Mouse (Mus musculus): ENCODE data around the gene Olfr820.
"Not testable (repeated sequence)": the region's sequence is repeated elsewhere in the genome, so short reads cannot be mapped to it uniquely, and the experiment has no call there.

The Olfr820 gene

GRCm38 (mm10) chr10:130012321-130012720 lies at the start of gene Olfr820:
Gene Olfr820, plus strand, starts transcription at chr10:130012621.
- peaks cover 4% of the 10 kb centered on the region; the same call in 1 of the 2 replicates for H3K9me3 ChIP-seq (ENCODE audit: low read length)
- H3K27me3 ChIP-seq (ENCODE audit: insufficient read depth, low read length), result no peaks in the 10 kb centered on the region

GRCm38 (mm10) chr10:129966232-129966631 lies 46.2 kb upstream of the Olfr820 start:
- not testable (repeated sequence) for H3K27me3 ChIP-seq (ENCODE audit: insufficient read depth, low read length); H3K9me3 ChIP-seq (ENCODE audit: low read length); H3K4me3 ChIP-seq (replicated peaks; ENCODE audit: low read length); H3K36me3 ChIP-seq (ENCODE audit: insufficient read depth, low read length); H3K4me1 ChIP-seq (replicated peaks; ENCODE audit: low read depth, low read length)

More at GRCm38 (mm10) chr10:130012321-130012720, at the start of gene Olfr820:
- Histone ChIP-seq H3K4me3 (replicated peaks; ENCODE audit: low read length) (no peak within 1 kb of the TSS), H3K36me3 (ENCODE audit: insufficient read depth, low read length) (peaks cover 5% of the 10 kb centered on the region), H3K4me1 (replicated peaks; ENCODE audit: low read depth, low read length) (no peaks in the 10 kb centered on the region)
- TF ChIP-seq POU5F1 (IDR thresholded peaks at IDR 0.05; ENCODE audit: borderline replicate concordance, low read length), result no peak
- no peak for TF ChIP-seq NANOG (IDR thresholded peaks at IDR 0.05; ENCODE audit: borderline replicate concordance, low read length)
- TF ChIP-seq CTCF (conservative IDR thresholded peaks at IDR 0.05; ENCODE audit: low read length), result no peak

GRCm38 (mm10) chr10:129967166-129967565 lies 45.3 kb upstream of the Olfr820 start, which contains the start of gene Olfr819:
Gene Olfr819, minus strand, starts transcription at chr10:129967266.
- not testable (repeated sequence) for H3K27me3 ChIP-seq (ENCODE audit: insufficient read depth, low read length); H3K9me3 ChIP-seq (ENCODE audit: low read length); H3K4me1 ChIP-seq (replicated peaks; ENCODE audit: low read depth, low read length); H3K36me3 ChIP-seq (ENCODE audit: insufficient read depth, low read length); H3K4me3 ChIP-seq (replicated peaks; ENCODE audit: low read length)

GRCm38 (mm10) chr10:129972994-129973393 lies 39.4 kb upstream of the Olfr820 start:
- H3K36me3 ChIP-seq (ENCODE audit: insufficient read depth, low read length); H3K9me3 ChIP-seq (ENCODE audit: low read length); H3K4me3 ChIP-seq (replicated peaks; ENCODE audit: low read length); H3K4me1 ChIP-seq (replicated peaks; ENCODE audit: low read depth, low read length); H3K27me3 ChIP-seq (ENCODE audit: insufficient read depth, low read length): not testable (repeated sequence)

GRCm38 (mm10) chr10:129976040-129976439 lies 36.4 kb upstream of the Olfr820 start, which contains the start of gene Olfr247:
Gene Olfr247, minus strand, starts transcription at chr10:129976140.
- not testable (repeated sequence) for H3K9me3 ChIP-seq (ENCODE audit: low read length); H3K4me3 ChIP-seq (replicated peaks; ENCODE audit: low read length); H3K4me1 ChIP-seq (replicated peaks; ENCODE audit: low read depth, low read length); H3K27me3 ChIP-seq (ENCODE audit: insufficient read depth, low read length); H3K36me3 ChIP-seq (ENCODE audit: insufficient read depth, low read length)

- H3K4me1 ChIP-seq (replicated peaks; ENCODE audit: low read depth, low read length); H3K27me3 ChIP-seq (ENCODE audit: insufficient read depth, low read length); H3K36me3 ChIP-seq (ENCODE audit: insufficient read depth, low read length); H3K9me3 ChIP-seq (ENCODE audit: low read length); H3K4me3 ChIP-seq (replicated peaks; ENCODE audit: low read length): not testable (repeated sequence)
Measured at GRCm38 (mm10) chr10:129981867-129982266, 30.6 kb upstream of the Olfr820 start.

- not testable (repeated sequence) for H3K9me3 ChIP-seq (ENCODE audit: low read length); H3K27me3 ChIP-seq (ENCODE audit: insufficient read depth, low read length); H3K4me3 ChIP-seq (replicated peaks; ENCODE audit: low read length); H3K4me1 ChIP-seq (replicated peaks; ENCODE audit: low read depth, low read length); H3K36me3 ChIP-seq (ENCODE audit: insufficient read depth, low read length)
Measured at GRCm38 (mm10) chr10:129984962-129985361, 27.5 kb upstream of the Olfr820 start, which contains the start of gene Gm10310. Gene Gm10310, minus strand, starts transcription at chr10:129985062.

- Histone ChIP-seq H3K36me3 (ENCODE audit: insufficient read depth, low read length) (peaks cover 29% of the 10 kb centered on the region), H3K9me3 (ENCODE audit: low read length) (peaks cover 55% of the 10 kb centered on the region)
- not testable (repeated sequence) for H3K4me1 ChIP-seq (replicated peaks; ENCODE audit: low read depth, low read length); H3K27me3 ChIP-seq (ENCODE audit: insufficient read depth, low read length); H3K4me3 ChIP-seq (replicated peaks; ENCODE audit: low read length)
- TF ChIP-seq NANOG (IDR thresholded peaks at IDR 0.05; ENCODE audit: borderline replicate concordance, low read length) (peak; percentile 93), POU5F1 (IDR thresholded peaks at IDR 0.05; ENCODE audit: borderline replicate concordance, low read length) (peak; percentile 74)
Measured at GRCm38 (mm10) chr10:130004104-130004503, 8.3 kb upstream of the Olfr820 start.

GRCm38 (mm10) chr10:130005366-130005765 lies 7.1 kb upstream of the Olfr820 start:
- H3K4me1 ChIP-seq (replicated peaks; ENCODE audit: low read depth, low read length); H3K27me3 ChIP-seq (ENCODE audit: insufficient read depth, low read length); H3K4me3 ChIP-seq (replicated peaks; ENCODE audit: low read length): not testable (repeated sequence)
- Histone ChIP-seq H3K9me3 (ENCODE audit: low read length) (peaks cover 42% of the 10 kb centered on the region), H3K36me3 (ENCODE audit: insufficient read depth, low read length) (peaks cover 21% of the 10 kb centered on the region)

GRCm38 (mm10) chr10:130030048-130030447 lies 17.6 kb downstream of the Olfr820 start, which contains the start of gene Olfr821:
Gene Olfr821, plus strand, starts transcription at chr10:130030348.
- no peaks in the 10 kb centered on the region for H3K36me3 ChIP-seq (ENCODE audit: insufficient read depth, low read length)
- no peaks in the 10 kb centered on the region for H3K9me3 ChIP-seq (ENCODE audit: low read length)
- H3K4me1 ChIP-seq (replicated peaks; ENCODE audit: low read depth, low read length), result no peaks in the 10 kb centered on the region
- TF ChIP-seq NANOG (IDR thresholded peaks at IDR 0.05; ENCODE audit: borderline replicate concordance, low read length), result no peak
- no peak for TF ChIP-seq CTCF (conservative IDR thresholded peaks at IDR 0.05; ENCODE audit: low read length)
- TF ChIP-seq POU5F1 (IDR thresholded peaks at IDR 0.05; ENCODE audit: borderline replicate concordance, low read length), result no peak
- no peak within 1 kb of the TSS for H3K4me3 ChIP-seq (replicated peaks; ENCODE audit: low read length)
- no peaks in the 10 kb centered on the region for H3K27me3 ChIP-seq (ENCODE audit: insufficient read depth, low read length)
